Mouse (Mus musculus) ES-Bruce4 (cell line): ENCODE results near the gene Rxra. TPM values are rescaled to one million over a fixed set of nuclear protein-coding genes. Genes with fewer than 3 reads are reported as not detected.

Experiments used
- H3K27ac ChIP-seq: 2 replicates; pipeline ENCODE4 v1.5.1; 2012; ENCODE audit warnings: low read length, inconsistent platforms; ENCODE audit not compliant: insufficient read depth
- H3K27me3 ChIP-seq: 2 replicates; pipeline ENCODE4 v1.6.1; 2012; ENCODE audit warnings: mild to moderate bottlenecking, low read length, inconsistent platforms; ENCODE audit not compliant: control insufficient read depth, poor library complexity, insufficient read depth, severe bottlenecking
- H3K36me3 ChIP-seq: 2 replicates; pipeline ENCODE4 v1.6.1; 2012; ENCODE audit warnings: inconsistent platforms, mild to moderate bottlenecking, low read length, moderate library complexity; ENCODE audit not compliant: control insufficient read depth, poor library complexity, insufficient read depth, severe bottlenecking
- H3K4me1 ChIP-seq: one replicate; pipeline ENCODE4 v1.8.1; 2011; ENCODE audit warnings: low read length; ENCODE audit not compliant: control insufficient read depth, insufficient read depth
- H3K4me3 ChIP-seq: 2 replicates; pipeline ENCODE4 v1.5.1; 2011; ENCODE audit warnings: low read depth, mild to moderate bottlenecking, low read length
- H3K9ac ChIP-seq: 2 replicates; pipeline ENCODE4 v1.6.1; 2012; ENCODE audit warnings: low read depth, mild to moderate bottlenecking, inconsistent platforms; ENCODE audit not compliant: poor library complexity, severe bottlenecking
- H3K9me3 ChIP-seq: replicated peaks from 2 replicates; pipeline ENCODE4 v1.6.1; 2012; ENCODE audit warnings: mild to moderate bottlenecking, low read length, inconsistent platforms; ENCODE audit not compliant: control insufficient read depth, poor library complexity, insufficient read depth, severe bottlenecking
- CTCF ChIP-seq: IDR thresholded peaks from one replicate; pipeline ENCODE4 v1.8.1; 2011; ENCODE audit warnings: low read depth, low read length
- EP300 ChIP-seq: IDR thresholded peaks from 2 replicates; pipeline ENCODE4 v1.6.1; 2011; ENCODE audit warnings: low read depth, low read length; ENCODE audit not compliant: insufficient read depth
- POLR2A ChIP-seq: IDR thresholded peaks from one replicate; pipeline ENCODE4 v1.8.1; 2011; ENCODE audit warnings: low read length; ENCODE audit not compliant: insufficient read depth
- polyA plus RNA-seq: library from polyadenylated mRNA; stranded (reverse); fragments of >200 nt; gene quantifications from 2 replicates; pipeline ENCODE4 v1.2.4, GENCODE M21; 2011; ENCODE audit warnings: low read depth; ENCODE audit not compliant: missing spikeins, insufficient read depth, insufficient read length

The Rxra gene
- polyA plus RNA-seq, 1 experiment = 10.0 TPM

DNA sequence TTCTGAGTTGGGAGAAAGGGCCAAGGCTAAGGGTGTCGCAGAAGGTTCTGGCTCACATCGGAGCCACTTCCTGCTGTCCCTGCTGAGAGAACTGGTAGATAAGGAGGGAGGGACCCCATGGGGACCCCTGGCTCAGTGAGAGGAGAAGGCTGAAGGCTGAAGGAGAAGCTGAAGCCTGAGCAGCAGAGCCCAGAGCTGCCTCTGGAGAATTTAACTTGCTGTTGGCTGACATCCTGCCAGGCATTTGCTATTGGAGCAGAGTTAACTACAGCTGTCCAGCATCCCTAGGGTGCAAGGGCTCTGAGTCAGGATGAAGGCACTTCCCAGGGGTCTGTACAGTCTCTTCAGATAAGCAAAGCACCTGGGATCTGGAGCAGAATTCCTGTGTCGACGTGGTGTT lies 122.8 kb downstream of the Rxra start:
- H3K27ac ChIP-seq = no peak overlapping the region
- TF ChIP-seq EP300 = no peak

DNA sequence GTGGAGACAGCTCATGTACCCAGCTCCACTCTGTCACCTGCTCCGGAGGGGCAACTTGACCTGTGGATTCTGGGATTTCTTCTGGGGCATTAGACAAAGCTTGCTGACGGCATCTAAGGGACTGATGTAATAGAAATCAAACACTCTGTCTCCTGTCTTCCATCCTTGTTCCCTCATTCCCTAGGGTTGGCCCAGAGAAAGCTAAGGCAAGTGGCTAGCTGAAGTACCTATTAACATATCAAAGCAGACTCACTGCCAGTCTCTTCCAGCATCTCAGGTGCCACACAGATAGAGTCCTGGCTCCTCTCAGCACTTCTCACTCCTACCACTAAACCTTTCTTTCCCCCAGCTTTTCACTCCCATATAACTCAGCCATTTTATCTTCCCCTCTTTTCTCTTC lies 124.8 kb downstream of the Rxra start:
- H3K27me3 ChIP-seq = no peaks in the 10 kb centered on the region
- H3K36me3 ChIP-seq = no peaks in the 10 kb centered on the region
- H3K4me1 ChIP-seq = no peaks in the 10 kb centered on the region
- TF ChIP-seq CTCF (no peak), EP300 (no peak), POLR2A (no peak)
- no peak overlapping the region for H3K27ac ChIP-seq
- no peak overlapping the region for H3K4me3 ChIP-seq
- H3K9me3 ChIP-seq = no peaks in the 10 kb centered on the region
- H3K9ac ChIP-seq = no peak overlapping the region

More for the DNA sequence above, 122.8 kb downstream of the Rxra start:
- H3K4me3 ChIP-seq = no peak overlapping the region
- H3K9ac ChIP-seq = no peak overlapping the region
- no peaks in the 10 kb centered on the region for H3K9me3 ChIP-seq
- H3K4me1 ChIP-seq = no peaks in the 10 kb centered on the region
- no peaks in the 10 kb centered on the region for H3K27me3 ChIP-seq
- H3K36me3 ChIP-seq = no peaks in the 10 kb centered on the region

- Histone ChIP-seq H3K9ac (no peak overlapping the region), H3K36me3 (no peaks in the 10 kb centered on the region)
Observed at GRCm38 (mm10) chr2:27802493-27802892, 126.3 kb downstream of the Rxra start.

GRCm38 (mm10) chr2:27806691-27807090 lies 130.5 kb downstream of the Rxra start:
- Histone ChIP-seq H3K27ac (no peak overlapping the region), H3K4me1 (no peaks in the 10 kb centered on the region), H3K9ac (no peak overlapping the region), H3K36me3 (no peaks in the 10 kb centered on the region), H3K4me3 (no peak overlapping the region), H3K9me3 (no peaks in the 10 kb centered on the region), H3K27me3 (no peaks in the 10 kb centered on the region)
- TF ChIP-seq POLR2A (no peak), CTCF (no peak), EP300 (no peak)

More at GRCm38 (mm10) chr2:27802493-27802892, 126.3 kb downstream of the Rxra start:
- H3K9me3 ChIP-seq = no peaks in the 10 kb centered on the region
- no peak overlapping the region for H3K27ac ChIP-seq
- H3K4me3 ChIP-seq = no peak overlapping the region
- H3K27me3 ChIP-seq = no peaks in the 10 kb centered on the region
- no peaks in the 10 kb centered on the region for H3K4me1 ChIP-seq
- TF ChIP-seq EP300 = 0 out of 2 replicates have a peak, but pooled peaks have one; percentile 7
- TF ChIP-seq CTCF = no peak

GRCm38 (mm10) chr2:27807684-27808083 lies 131.4 kb downstream of the Rxra start:
- H3K36me3 ChIP-seq = no peaks in the 10 kb centered on the region
- no peaks in the 10 kb centered on the region for H3K27me3 ChIP-seq
- TF ChIP-seq EP300 (no peak), CTCF (no peak), POLR2A (no peak)
- H3K9ac ChIP-seq = no peak overlapping the region
- H3K4me1 ChIP-seq = no peaks in the 10 kb centered on the region
- H3K4me3 ChIP-seq = no peak overlapping the region
- no peak overlapping the region for H3K27ac ChIP-seq
- H3K9me3 ChIP-seq = no peaks in the 10 kb centered on the region

GRCm38 (mm10) chr2:27809897-27810296 lies 133.7 kb downstream of the Rxra start:
- no peaks in the 10 kb centered on the region for H3K27me3 ChIP-seq
- H3K4me3 ChIP-seq = no peak overlapping the region
- TF ChIP-seq CTCF (no peak), POLR2A (no peak), EP300 (no peak)
- no peak overlapping the region for H3K9ac ChIP-seq
- H3K36me3 ChIP-seq = no peaks in the 10 kb centered on the region
- H3K9me3 ChIP-seq = no peaks in the 10 kb centered on the region
- H3K27ac ChIP-seq = no peak overlapping the region
- H3K4me1 ChIP-seq = no peaks in the 10 kb centered on the region

Other genes with a start within 250 kb of the Rxra start
- 24.6 and 26.2 TPM in 2 replicates for gene Vav2, start 249.4 kb upstream of the Rxra start, polyA plus RNA-seq
- gene Brd3os, start 234.1 kb upstream of the Rxra start, polyA plus RNA-seq = 1.2 and 1.5 TPM in 2 replicates
- 75.4 and 76.8 TPM in 2 replicates for gene Brd3, start 168.8 kb upstream of the Rxra start, polyA plus RNA-seq
- gene Wdr5, start 161.3 kb upstream of the Rxra start, polyA plus RNA-seq = 91.8 and 103 TPM in 2 replicates
- gene Col5a1, start 210.0 kb downstream of the Rxra start, polyA plus RNA-seq = 19.3 and 21.7 TPM in 2 replicates